Mouse (Mus musculus) intestine, embryonic 15.5 days (tissue): Measurements from ENCODE around the gene Kcnj14. TPM values are rescaled to one million over a fixed set of nuclear protein-coding genes. Genes with fewer than 3 reads are reported as not detected.

Experiments used
- ATAC-seq: fragments of 200-750 bp; cut with Nextera tagmentation; 2 replicates; pipeline ENCODE4 v1.8.0; 2017; ENCODE audit warnings: moderate TSS enrichment, moderate library complexity
- H3K27ac ChIP-seq: fragments of 300-500 bp; sonication (generic); 2 replicates; pipeline ENCODE4 v1.5.1; 2015; ENCODE audit warnings: mild to moderate bottlenecking, inconsistent platforms
- H3K27me3 ChIP-seq: fragments of 300-500 bp; sonication (generic); replicated peaks from 2 replicates; pipeline ENCODE4 v1.6.1; 2015; ENCODE audit warnings: inconsistent platforms
- H3K36me3 ChIP-seq: fragments of 300-500 bp; sonication (generic); 2 replicates; pipeline ENCODE4 v1.6.1; 2015; ENCODE audit warnings: inconsistent platforms
- H3K4me1 ChIP-seq: fragments of 300-500 bp; sonication (generic); replicated peaks from 2 replicates; pipeline ENCODE4 v1.6.1; 2015; ENCODE audit warnings: inconsistent platforms
- H3K4me2 ChIP-seq: fragments of 300-500 bp; sonication (generic); replicated peaks from 2 replicates; pipeline ENCODE4 v1.6.1; 2015; ENCODE audit warnings: mild to moderate bottlenecking, inconsistent platforms
- H3K4me3 ChIP-seq: fragments of 300-500 bp; sonication (generic); replicated peaks from 2 replicates; pipeline ENCODE4 v1.5.1; 2015; ENCODE audit warnings: inconsistent platforms
- H3K9ac ChIP-seq: fragments of 300-500 bp; sonication (generic); 2 replicates; pipeline ENCODE4 v1.6.1; 2015; ENCODE audit warnings: inconsistent platforms
- H3K9me3 ChIP-seq: fragments of 300-500 bp; sonication (generic); 2 replicates; pipeline ENCODE4 v1.6.1; 2016; ENCODE audit warnings: inconsistent platforms
- WGBS: fragments of 180-500 bp; shearing (Covaris S2); methylation state at CpG from one replicate; pipeline ENCODE4 v1.1.7; 2015; 5-methylcytosine and 5-hydroxymethylcytosine counted together
- polyA plus RNA-seq: library from polyadenylated mRNA; unstranded; fragments of >200 nt; fragmentation: Nextera tagmentation; extraction: Ambion mirVana; gene quantifications from 2 replicates; pipeline ENCODE4 v1.2.1, GENCODE M21; 2015

The Kcnj14 gene
- polyA plus RNA-seq, result 0.88 and 1.0 TPM in 2 replicates

DNA sequence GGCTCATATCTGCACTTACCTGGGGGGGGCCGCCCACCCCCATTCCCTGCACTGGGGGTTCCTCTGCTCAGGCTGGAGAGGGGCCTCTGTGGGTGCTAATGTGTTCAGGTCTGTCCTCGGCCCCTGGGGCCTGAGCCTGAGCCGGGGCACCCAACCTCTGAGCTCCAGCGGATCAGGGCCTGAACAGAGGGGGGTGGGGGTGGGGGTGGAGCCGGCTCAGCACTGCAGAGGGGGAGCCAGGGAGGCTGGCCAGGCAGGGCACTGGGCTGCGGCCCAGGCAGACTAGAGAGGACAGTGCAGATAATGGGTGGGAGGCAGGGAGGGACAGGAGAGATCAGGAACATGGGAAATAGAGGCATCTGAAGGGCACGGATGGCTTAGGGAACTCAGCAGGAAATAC, at the start of gene Kcnj14:
Gene Kcnj14, minus strand, starts transcription at position 185 of the 400 bp plus-strand sequence.
- Histone ChIP-seq H3K4me2 (no peak within 1 kb of the TSS), H3K4me3 (no peak within 1 kb of the TSS), H3K36me3 (peaks cover 47% of the 10 kb centered on the region), H3K27ac (no peak within 1 kb of the TSS), H3K9ac (no peak within 1 kb of the TSS), H3K27me3 (no peaks in the 10 kb centered on the region), H3K4me1 (peaks cover 7% of the 10 kb centered on the region; the same call in 1 of the 2 replicates), H3K9me3 (no peaks in the 10 kb centered on the region)
- 62% methylated on average over 7 of the region's 7 CpGs for WGBS
- no peak for ATAC-seq

DNA sequence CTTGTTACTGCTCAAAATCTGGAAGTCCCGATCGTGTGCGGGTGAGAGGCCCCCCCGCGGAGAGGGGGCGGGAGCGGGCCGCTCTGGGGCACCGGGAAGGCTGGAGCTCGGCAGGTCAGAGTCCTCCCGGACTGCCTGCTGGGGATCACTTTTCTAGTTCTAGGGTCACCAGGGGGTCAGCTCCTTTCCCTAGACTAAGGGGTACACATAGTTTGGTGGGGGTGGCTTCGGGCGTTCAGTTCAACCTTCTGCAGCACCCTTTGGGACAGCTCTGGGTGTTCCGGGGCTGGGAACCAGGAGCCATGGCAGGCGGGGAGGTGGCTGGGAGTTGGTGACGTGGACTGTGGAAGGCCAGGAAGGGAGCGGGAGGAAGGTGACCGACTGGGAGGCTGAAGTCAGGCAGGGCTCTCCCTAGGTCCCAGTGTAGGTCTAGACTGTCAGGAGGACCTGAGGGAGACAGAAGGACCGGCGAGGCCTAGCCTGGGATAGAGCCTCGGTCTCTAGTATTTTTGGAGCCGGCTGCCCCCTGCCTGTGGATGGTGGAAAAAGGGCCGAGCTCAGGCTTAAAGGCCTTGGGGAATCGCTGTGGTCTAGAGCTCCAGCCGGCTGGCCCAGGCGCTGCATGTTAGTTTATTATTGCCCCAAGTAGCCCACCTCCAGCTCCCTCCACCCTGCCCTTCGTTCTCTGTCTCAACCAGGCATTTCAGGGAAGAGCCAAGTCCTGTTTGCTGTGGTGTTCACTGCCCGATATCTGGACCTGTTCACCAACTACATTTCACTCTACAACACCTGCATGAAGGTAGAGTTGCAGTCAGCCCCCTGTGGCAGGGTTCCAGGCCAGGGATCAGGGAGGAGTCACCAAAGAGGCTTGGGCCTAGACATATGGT, 48.7 kb upstream of the Kcnj14 start:
- peak overlapping the region; percentile 96 for H3K9ac ChIP-seq
- peaks cover 21% of the 10 kb centered on the region for H3K36me3 ChIP-seq
- ATAC-seq, result peak; percentile 59
- peak overlapping the region; percentile 80 for H3K4me3 ChIP-seq
- H3K27ac ChIP-seq, result peak overlapping the region; percentile 93
- H3K9me3 ChIP-seq, result no peaks in the 10 kb centered on the region
- H3K4me2 ChIP-seq, result peak overlapping the region; percentile 64
- WGBS, result 2% methylated on average over 28 of the region's 28 CpGs
- peaks cover 25% of the 10 kb centered on the region for H3K27me3 ChIP-seq
- H3K4me1 ChIP-seq, result peaks cover 38% of the 10 kb centered on the region

- Histone ChIP-seq H3K27ac (peak within 1 kb of the TSS; percentile 93), H3K9ac (peak within 1 kb of the TSS; percentile 96), H3K4me2 (peak within 1 kb of the TSS; percentile 64), H3K36me3 (peaks cover 19% of the 10 kb centered on the region), H3K9me3 (no peaks in the 10 kb centered on the region), H3K4me3 (peak within 1 kb of the TSS; percentile 80), H3K4me1 (peaks cover 44% of the 10 kb centered on the region), H3K27me3 (peaks cover 25% of the 10 kb centered on the region)
- 1% methylated on average over 18 of the region's 18 CpGs for WGBS
- peak; percentile 80 for ATAC-seq
These were observed 48.0 kb upstream of the Kcnj14 start, which contains the start of gene Kdelr1 for GRCm38 (mm10) chr7:45872624-45873023. Gene Kdelr1, plus strand, starts transcription at chr7:45872772.

- H3K27me3 ChIP-seq, result peaks cover 28% of the 10 kb centered on the region
- 2% methylated on average over 30 of the region's 30 CpGs for WGBS
- no peaks in the 10 kb centered on the region for H3K9me3 ChIP-seq
- H3K36me3 ChIP-seq, result peaks cover 5% of the 10 kb centered on the region
- peak overlapping the region; percentile 20; the same call in 1 of the 2 replicates for H3K9ac ChIP-seq
- peak overlapping the region; percentile 24 for H3K4me3 ChIP-seq
- H3K4me1 ChIP-seq, result peaks cover 51% of the 10 kb centered on the region
- no peak for ATAC-seq
- peak overlapping the region; percentile 60 for H3K4me2 ChIP-seq
- H3K27ac ChIP-seq, result no peak overlapping the region
These were observed 45.9 kb upstream of the Kcnj14 start for GRCm38 (mm10) chr7:45870282-45871058.

DNA sequence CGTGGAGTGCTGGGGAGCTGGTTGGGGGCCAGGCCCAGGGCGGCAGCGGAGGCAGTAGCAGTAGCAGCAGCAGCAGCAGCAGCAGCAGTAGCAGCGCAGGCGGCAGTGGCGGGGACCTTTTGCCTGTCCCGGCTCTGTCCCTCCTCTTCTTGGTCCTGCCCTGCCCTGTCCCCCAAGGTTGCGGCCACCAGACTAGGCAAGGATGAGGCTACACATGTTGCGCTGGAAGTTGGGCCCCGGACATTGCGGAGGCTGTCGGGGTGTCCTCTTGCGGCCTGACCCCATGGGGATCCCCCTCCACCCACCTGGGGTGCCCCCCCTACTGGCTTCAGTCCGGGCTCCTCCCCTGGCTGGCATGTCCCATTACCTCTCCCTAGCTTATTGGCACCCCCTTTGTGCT, 45.2 kb upstream of the Kcnj14 start:
- peaks cover 3% of the 10 kb centered on the region; the same call in 1 of the 2 replicates for H3K36me3 ChIP-seq
- peaks cover 47% of the 10 kb centered on the region for H3K4me1 ChIP-seq
- H3K4me3 ChIP-seq, result peak overlapping the region; percentile 24
- H3K4me2 ChIP-seq, result peak overlapping the region; percentile 60
- H3K9ac ChIP-seq, result peak overlapping the region; percentile 4; the same call in 1 of the 2 replicates
- no peak for ATAC-seq
- H3K27ac ChIP-seq, result no peak overlapping the region
- H3K27me3 ChIP-seq, result peaks cover 28% of the 10 kb centered on the region
- no peaks in the 10 kb centered on the region for H3K9me3 ChIP-seq
- 8% methylated on average over 14 of the region's 14 CpGs for WGBS

DNA sequence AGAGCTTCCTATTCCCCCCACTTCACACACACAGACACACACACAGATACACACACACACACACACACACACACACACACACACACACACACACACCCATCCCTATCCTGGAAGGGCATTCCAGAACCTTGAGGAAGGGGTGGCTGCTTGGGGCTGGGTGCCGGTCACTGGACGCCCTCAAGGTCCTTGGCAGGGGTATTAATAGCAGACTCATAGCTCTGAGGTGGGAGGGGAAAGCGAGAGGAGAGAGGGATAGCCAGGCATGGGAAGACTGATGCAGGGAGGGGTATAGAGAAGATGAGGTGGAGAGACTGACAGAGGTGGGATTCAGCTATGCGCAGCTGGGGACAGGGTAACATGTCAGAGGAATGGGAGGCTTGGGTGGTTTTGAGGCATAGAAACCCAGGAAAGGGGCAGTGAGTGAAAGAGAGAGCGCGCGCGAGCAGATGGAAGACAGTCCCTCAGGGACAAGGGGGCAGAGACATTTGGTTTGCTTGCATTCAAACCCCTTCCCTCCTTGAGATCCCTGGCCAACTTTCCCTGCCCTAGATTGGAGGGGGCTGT, 44.6 kb upstream of the Kcnj14 start:
- H3K27ac ChIP-seq, result no peak overlapping the region
- peak overlapping the region; percentile 60 for H3K4me2 ChIP-seq
- H3K9ac ChIP-seq, result peak overlapping the region; percentile 4; the same call in 1 of the 2 replicates
- WGBS, result 18% methylated on average over 8 of the region's 8 CpGs
- peak overlapping the region; percentile 24 for H3K4me3 ChIP-seq
- H3K4me1 ChIP-seq, result peaks cover 41% of the 10 kb centered on the region
- ATAC-seq, result no peak
- H3K9me3 ChIP-seq, result no peaks in the 10 kb centered on the region
- H3K36me3 ChIP-seq, result no peaks in the 10 kb centered on the region
- peaks cover 28% of the 10 kb centered on the region for H3K27me3 ChIP-seq

DNA sequence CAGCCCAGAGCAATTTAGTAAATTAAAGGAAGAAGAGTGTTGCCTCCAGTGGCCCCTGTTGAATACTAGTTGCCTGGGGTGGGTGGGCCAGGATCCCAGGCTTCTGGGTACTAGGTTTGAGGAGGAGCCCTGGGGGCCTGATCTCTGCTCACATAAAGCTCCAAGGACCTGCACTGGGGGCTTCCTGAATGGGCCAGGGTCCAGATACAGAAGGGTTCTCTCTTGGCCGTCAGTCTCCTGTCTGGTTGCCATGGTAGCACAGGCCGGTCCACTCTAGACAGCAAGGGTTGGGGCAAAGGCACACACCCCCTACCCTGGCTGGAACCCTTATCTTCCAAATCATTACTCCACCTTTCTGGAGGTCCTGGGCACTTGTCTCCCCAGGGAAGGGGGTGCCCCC, 43.3 kb upstream of the Kcnj14 start:
- WGBS, result 27% methylated on average over 2 of the region's 2 CpGs
- ATAC-seq, result no peak
- H3K27ac ChIP-seq, result no peak overlapping the region

GRCm38 (mm10) chr7:45865925-45866910, 41.6 kb upstream of the Kcnj14 start:
- Histone ChIP-seq H3K27ac (peak overlapping the region; percentile 82), H3K4me2 (peak overlapping the region; percentile 90)
- peak; percentile 84 for ATAC-seq

More for the DNA sequence above, 43.3 kb upstream of the Kcnj14 start:
- Histone ChIP-seq H3K4me2 (peak overlapping the region; percentile 37), H3K9me3 (no peaks in the 10 kb centered on the region), H3K4me3 (no peak overlapping the region), H3K27me3 (peaks cover 28% of the 10 kb centered on the region), H3K4me1 (peaks cover 35% of the 10 kb centered on the region), H3K36me3 (no peaks in the 10 kb centered on the region), H3K9ac (no peak overlapping the region)

GRCm38 (mm10) chr7:45864435-45864834, 39.9 kb upstream of the Kcnj14 start:
- Histone ChIP-seq H3K4me3 (no peak overlapping the region), H3K27me3 (peaks cover 7% of the 10 kb centered on the region), H3K4me2 (no peak overlapping the region), H3K4me1 (peaks cover 19% of the 10 kb centered on the region), H3K27ac (no peak overlapping the region), H3K9me3 (no peaks in the 10 kb centered on the region), H3K9ac (no peak overlapping the region), H3K36me3 (no peaks in the 10 kb centered on the region)
- 62% methylated on average over 3 of the region's 3 CpGs for WGBS
- no peak for ATAC-seq

More at GRCm38 (mm10) chr7:45865925-45866910, 41.6 kb upstream of the Kcnj14 start:
- WGBS, result under 1% methylated on average over 117 of the region's 117 CpGs
- peaks cover 35% of the 10 kb centered on the region for H3K4me1 ChIP-seq
- H3K27me3 ChIP-seq, result peaks cover 23% of the 10 kb centered on the region
- no peaks in the 10 kb centered on the region for H3K9me3 ChIP-seq
- H3K4me3 ChIP-seq, result peak overlapping the region; percentile 76
- H3K9ac ChIP-seq, result peak overlapping the region; percentile 80
- no peaks in the 10 kb centered on the region for H3K36me3 ChIP-seq

DNA sequence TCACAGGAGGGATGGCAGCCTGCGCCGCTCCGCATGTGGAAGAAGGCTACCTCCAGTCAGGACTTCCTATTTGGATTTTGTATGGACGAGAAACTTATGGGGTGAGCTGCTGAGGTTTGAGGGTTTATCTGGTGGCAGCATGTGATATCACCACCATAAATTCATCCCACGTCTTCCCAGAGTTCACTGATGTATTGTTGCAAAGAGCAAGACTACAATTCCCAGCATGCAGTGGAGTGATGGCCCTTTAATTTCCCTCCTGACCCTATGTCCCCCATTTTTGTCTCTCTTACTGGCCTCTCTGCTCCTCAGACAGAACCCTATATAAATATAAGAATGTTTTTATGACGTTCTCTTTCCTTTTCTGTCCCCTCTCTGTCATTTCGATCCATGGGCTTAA, 38.2 kb upstream of the Kcnj14 start:
- Histone ChIP-seq H3K4me2 (no peak overlapping the region), H3K9ac (no peak overlapping the region), H3K4me3 (no peak overlapping the region), H3K4me1 (peaks cover 13% of the 10 kb centered on the region), H3K9me3 (no peaks in the 10 kb centered on the region), H3K27ac (no peak overlapping the region), H3K27me3 (0 out of 2 replicates have a peak, but pooled peaks cover 3% of the 10 kb centered on the region), H3K36me3 (no peaks in the 10 kb centered on the region)
- no peak for ATAC-seq
- WGBS, result 84% methylated on average over 7 of the region's 7 CpGs

DNA sequence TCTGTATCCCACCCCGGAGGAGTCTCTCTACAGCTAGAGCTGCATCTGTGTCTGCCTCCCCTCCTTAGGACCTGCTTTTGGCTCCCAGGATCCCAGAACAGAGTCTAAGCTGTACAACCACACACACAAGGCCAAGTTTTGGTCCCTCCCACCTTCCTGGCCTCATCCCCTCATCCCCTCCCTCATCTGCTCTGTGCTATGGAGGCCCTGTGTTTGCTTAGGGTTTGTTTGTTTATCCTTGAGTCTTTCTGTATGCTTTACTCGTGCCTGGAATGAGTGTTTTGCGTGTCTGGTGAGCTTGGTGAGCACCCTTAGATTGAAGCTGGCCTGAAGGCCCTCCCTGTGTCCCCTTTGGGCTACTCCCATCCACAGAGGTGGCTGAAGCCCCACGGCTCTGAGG, 34.4 kb upstream of the Kcnj14 start:
- 37% methylated on average over 4 of the region's 4 CpGs for WGBS
- Histone ChIP-seq H3K27ac (no peak overlapping the region), H3K4me1 (peaks cover 17% of the 10 kb centered on the region), H3K27me3 (no peaks in the 10 kb centered on the region; the same call in 1 of the 2 replicates), H3K9ac (no peak overlapping the region), H3K4me3 (no peak overlapping the region), H3K4me2 (no peak overlapping the region), H3K36me3 (no peaks in the 10 kb centered on the region), H3K9me3 (no peaks in the 10 kb centered on the region)
- peak; percentile 52 for ATAC-seq
